Mouse (Mus musculus) CH12.LX (cell line): ENCODE results near the gene Gkap1. TPM values are rescaled to one million over a fixed set of nuclear protein-coding genes. Genes with fewer than 3 reads are reported as not detected.

Experiments used
- DNase-seq: peaks from one replicate; pipeline ENCODE4 v3.0.0-alpha.2; 2013; ENCODE audit errors: extremely low read depth
- H3K27ac ChIP-seq: 2 replicates; pipeline ENCODE4 v1.5.1; 2012; ENCODE audit warnings: low read depth, mild to moderate bottlenecking, control low read depth, moderate library complexity; ENCODE audit not compliant: insufficient read depth
- H3K27me3 ChIP-seq: replicated peaks from 2 replicates; pipeline ENCODE3; 2012; ENCODE audit warnings: inconsistent platforms
- H3K36me3 ChIP-seq, 2 experiments: replicated peaks in 1 of 2; 2 replicates each; pipeline versions ENCODE3 to v1.6.1; 2012; ENCODE audit warnings: inconsistent platforms in 1 of 2, low read length in 1 of 2, mild to moderate bottlenecking in 1 of 2, mixed read lengths in 1 of 2, moderate library complexity in 1 of 2; ENCODE audit not compliant: control insufficient read depth in 1 of 2, insufficient read depth in 1 of 2
- H3K4me1 ChIP-seq, 2 experiments: 2 replicates each; pipeline ENCODE4 v1.6.1; 2012; ENCODE audit warnings: inconsistent platforms in 1 of 2, moderate library complexity in 1 of 2; ENCODE audit not compliant: insufficient read depth in 2 of 2, control insufficient read depth in 1 of 2
- H3K4me2 ChIP-seq: 2 replicates; pipeline ENCODE4 v1.6.1; 2012; ENCODE audit warnings: low read depth, mild to moderate bottlenecking, control low read depth; ENCODE audit not compliant: poor library complexity, insufficient read depth, severe bottlenecking
- H3K4me3 ChIP-seq, 3 experiments: fragments of 150-350 bp in 1 of 3; sonication (generic) in 1 of 3; replicated peaks in 1 of 3; 2 replicates each; pipeline versions ENCODE3 to v1.5.1; 2011 to 2012; ENCODE audit warnings: low read depth in 2 of 3, low read length in 2 of 3, mild to moderate bottlenecking in 2 of 3, moderate library complexity in 2 of 3, control low read depth in 1 of 3, improper control_type of control experiment in 1 of 3, inconsistent platforms in 1 of 3, mixed read lengths in 1 of 3; ENCODE audit not compliant: poor library complexity in 1 of 3
- H3K79me2 ChIP-seq: replicated peaks from 2 replicates; pipeline ENCODE4 v1.6.1; 2012; ENCODE audit warnings: mild to moderate bottlenecking, moderate library complexity; ENCODE audit not compliant: control insufficient read depth, poor library complexity, insufficient read depth, severe bottlenecking; ENCODE audit errors: extremely low read depth
- H3K9ac ChIP-seq: 2 replicates; pipeline ENCODE4 v1.6.1; 2012; ENCODE audit warnings: low read depth, mild to moderate bottlenecking, control low read depth, moderate library complexity; ENCODE audit not compliant: insufficient read depth
- H3K9me3 ChIP-seq: replicated peaks from 2 replicates; pipeline ENCODE3; 2012; ENCODE audit warnings: low read length, inconsistent platforms, mixed read lengths
- BHLHE40 ChIP-seq: IDR thresholded peaks from 2 replicates; pipeline ENCODE4 v1.6.1; 2011; ENCODE audit warnings: mild to moderate bottlenecking, low read depth, low read length, improper control_type of control experiment
- CHD2 ChIP-seq: IDR thresholded peaks from 2 replicates; pipeline ENCODE4 v1.6.1; 2011; ENCODE audit warnings: low read length, improper control_type of control experiment
- CTCF ChIP-seq, 2 experiments: IDR thresholded peaks in 1 of 2; conservative IDR thresholded peaks in 1 of 2; 2 replicates each; pipeline ENCODE4 v1.5.1; 2011 to 2012; ENCODE audit warnings: low read depth in 2 of 2, low read length in 2 of 2, improper control_type of control experiment in 1 of 2, inconsistent platforms in 1 of 2, mild to moderate bottlenecking in 1 of 2, moderate library complexity in 1 of 2
- E2F4 ChIP-seq: IDR thresholded peaks from 2 replicates; pipeline ENCODE4 v1.6.1; 2011; ENCODE audit warnings: low read depth, low read length, improper control_type of control experiment; ENCODE audit not compliant: insufficient replicate concordance
- ELF1 ChIP-seq: IDR thresholded peaks from 2 replicates; pipeline ENCODE4 v1.6.1; 2014; ENCODE audit warnings: low read depth, mild to moderate bottlenecking, inconsistent platforms, low read length, improper control_type of control experiment
- EP300 ChIP-seq: IDR thresholded peaks from 2 replicates; pipeline ENCODE4 v1.6.1; 2011; ENCODE audit warnings: low read length, improper control_type of control experiment
- ETS1 ChIP-seq: conservative IDR thresholded peaks from 2 replicates; pipeline ENCODE4 v1.6.1; 2012; ENCODE audit warnings: low read depth, mild to moderate bottlenecking, inconsistent platforms, low read length, improper control_type of control experiment, moderate library complexity
- GABPA ChIP-seq: IDR thresholded peaks from 2 replicates; pipeline ENCODE4 v1.6.1; 2012; ENCODE audit warnings: low read depth, low read length, improper control_type of control experiment, inconsistent platforms; ENCODE audit not compliant: insufficient replicate concordance
- IRF4 ChIP-seq: IDR thresholded peaks from 2 replicates; pipeline ENCODE4 v1.6.1; 2014; ENCODE audit warnings: low read depth, mild to moderate bottlenecking, inconsistent platforms, low read length, improper control_type of control experiment
- JUN ChIP-seq: IDR thresholded peaks from 2 replicates; pipeline ENCODE4 v1.6.1; 2011; ENCODE audit warnings: low read depth, mild to moderate bottlenecking, low read length, improper control_type of control experiment, moderate library complexity; ENCODE audit not compliant: insufficient read depth
- JUND ChIP-seq: conservative IDR thresholded peaks from 2 replicates; pipeline ENCODE4 v1.6.1; 2011; ENCODE audit warnings: low read depth, low read length, improper control_type of control experiment
- MAX ChIP-seq: IDR thresholded peaks from 2 replicates; pipeline ENCODE4 v1.6.1; 2011; ENCODE audit warnings: low read length, improper control_type of control experiment
- MEF2A ChIP-seq: IDR thresholded peaks from 2 replicates; pipeline ENCODE4 v1.6.1; 2014; ENCODE audit warnings: low read depth, mild to moderate bottlenecking, inconsistent platforms, low read length, improper control_type of control experiment, borderline replicate concordance
- MXI1 ChIP-seq: IDR thresholded peaks from 2 replicates; pipeline ENCODE4 v1.6.1; 2011; ENCODE audit warnings: mild to moderate bottlenecking, low read depth, low read length, improper control_type of control experiment
- NRF1 ChIP-seq: IDR thresholded peaks from 2 replicates; pipeline ENCODE4 v1.6.1; 2014; ENCODE audit warnings: low read depth, mild to moderate bottlenecking, inconsistent platforms, low read length, improper control_type of control experiment, moderate library complexity
- PAX5 ChIP-seq: IDR thresholded peaks from 2 replicates; pipeline ENCODE4 v1.6.1; 2012; ENCODE audit warnings: low read length, inconsistent platforms, mixed read lengths
- SIN3A ChIP-seq: IDR thresholded peaks from 2 replicates; pipeline ENCODE4 v1.6.1; 2012; ENCODE audit warnings: low read length, improper control_type of control experiment, inconsistent platforms
- SMC3 ChIP-seq: IDR thresholded peaks from 2 replicates; pipeline ENCODE4 v1.6.1; 2011; ENCODE audit warnings: low read depth, low read length, improper control_type of control experiment
- TCF12 ChIP-seq: IDR thresholded peaks from 2 replicates; pipeline ENCODE4 v1.6.1; 2014; ENCODE audit warnings: low read depth, mild to moderate bottlenecking, inconsistent platforms, low read length, improper control_type of control experiment
- UBTF ChIP-seq: IDR thresholded peaks from 2 replicates; pipeline ENCODE4 v1.6.1; 2012; ENCODE audit warnings: low read depth, mild to moderate bottlenecking, inconsistent platforms, low read length, improper control_type of control experiment, moderate library complexity
- USF1 ChIP-seq: IDR thresholded peaks from 2 replicates; pipeline ENCODE4 v1.6.1; 2014; ENCODE audit warnings: low read depth, mild to moderate bottlenecking, inconsistent platforms, low read length, improper control_type of control experiment
- USF2 ChIP-seq: conservative IDR thresholded peaks from 2 replicates; pipeline ENCODE4 v1.6.1; 2011; ENCODE audit warnings: low read depth, low read length, improper control_type of control experiment
- ZC3H11A ChIP-seq: IDR thresholded peaks from 2 replicates; pipeline ENCODE4 v1.6.1; 2012; ENCODE audit warnings: low read depth, mild to moderate bottlenecking, inconsistent platforms, low read length, improper control_type of control experiment
- ZMIZ1 ChIP-seq: IDR thresholded peaks from 2 replicates; pipeline ENCODE4 v1.6.1; 2012; ENCODE audit warnings: low read depth, mild to moderate bottlenecking, inconsistent platforms, low read length, improper control_type of control experiment
- ZNF384 ChIP-seq: IDR thresholded peaks from 2 replicates; pipeline ENCODE4 v1.6.1; 2012; ENCODE audit warnings: low read depth, low read length, improper control_type of control experiment, inconsistent platforms
- dilution Hi-C: fragments of 300-500 bp; cut with MboI; formaldehyde crosslinking; loops from 2 replicates; pipeline ENCODE4 v1.14.3; 2020; ENCODE audit warnings: low sequenced_read_pairs; ENCODE audit not compliant: extremely low pct_unique_long_range_greater_than_20kb, extremely low pct_ligation_motif_present
- in situ Hi-C: fragments of 300-500 bp; cut with MboI; formaldehyde crosslinking; loops from 3 replicates; pipeline ENCODE4 v1.14.3; 2019; ENCODE audit warnings: low sequenced_read_pairs, low pct_ligation_motif_present, low pct_unique_long_range_greater_than_20kb, mixed read lengths
- polyA plus RNA-seq: library from polyadenylated mRNA; unstranded; fragments of >175 nt; gene quantifications from 2 replicates; pipeline ENCODE4 v1.2.1, GENCODE M21; 2012; ENCODE audit warnings: low read depth; ENCODE audit not compliant: insufficient read length
- total RNA-seq, 2 experiments: library from RNA; depleted of rRNA; stranded (reverse); fragments of 300-350 nt in 1 of 2; fragments of >200 nt in 1 of 2; gene quantifications; 2 replicates each; pipeline ENCODE4 v1.2.3; 2012 to 2014

The Gkap1 gene
- total and polyA plus RNA-seq, 3 experiments = 0.82 to 2.0 (median 1.3) TPM

DNA sequence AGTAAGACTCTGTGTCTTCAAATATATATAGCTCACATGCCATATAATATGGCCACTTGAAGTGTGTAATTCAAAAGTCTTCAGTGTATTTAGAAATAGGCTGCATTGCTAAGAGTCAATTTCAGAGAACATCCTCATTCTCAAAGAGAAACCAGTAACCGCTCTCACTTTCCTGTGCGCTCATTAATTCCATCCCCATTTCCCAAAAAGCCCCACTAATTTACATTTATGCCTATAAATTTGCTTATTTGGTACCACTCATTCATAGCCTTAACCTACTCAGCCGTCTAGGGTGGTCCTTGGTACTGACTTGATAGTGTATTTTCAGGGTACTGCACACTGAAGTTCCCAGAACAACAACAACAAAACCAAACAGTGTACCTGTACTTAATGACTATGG is 73.6 kb downstream of the Gkap1 start:
- no peaks in the 10 kb centered on the region for H3K27me3 ChIP-seq
- no peaks in the 10 kb centered on the region for H3K9me3 ChIP-seq
- no peak overlapping the region for H3K4me3 ChIP-seq
- peaks cover 9 to 21% of the 10 kb centered on the region in 2 experiments for H3K36me3 ChIP-seq
- no peak overlapping the region; the same call in 1 of the 2 replicates for H3K27ac ChIP-seq
- peaks cover 29 to 98% of the 10 kb centered on the region in 2 experiments for H3K4me1 ChIP-seq
- H3K9ac ChIP-seq = no peak overlapping the region; the same call in 1 of the 2 replicates
- in situ Hi-C loops (no loop called here), dilution Hi-C loops (no loop called here)
- peak; percentile 69 for DNase-seq
- peaks cover 86% of the 10 kb centered on the region for H3K79me2 ChIP-seq
- peak; percentile 80 for TF ChIP-seq EP300
- TF ChIP-seq PAX5 = no peak
- TF ChIP-seq JUN = peak; percentile 48; the same call in 1 of the 2 replicates
- no peak for TF ChIP-seq TCF12
- no peak for TF ChIP-seq NRF1
- TF ChIP-seq MXI1 = no peak
- TF ChIP-seq E2F4 = no peak
- no peak for TF ChIP-seq CTCF (conservative IDR thresholded peaks at IDR 0.05 in 1 of 2, IDR thresholded peaks at IDR 0.05 in 1 of 2; ENCODE audit: low read depth in 2 of 2, low read length in 2 of 2)
- no peak for TF ChIP-seq ZNF384
- TF ChIP-seq GABPA = no peak
- TF ChIP-seq USF2 = no peak
- no peak; the same call in 1 of the 2 replicates for TF ChIP-seq ETS1
- no peak for TF ChIP-seq SMC3
- TF ChIP-seq ZMIZ1 = no peak
- TF ChIP-seq BHLHE40 = no peak
- TF ChIP-seq SIN3A = no peak
- no peak for TF ChIP-seq UBTF
- TF ChIP-seq MAX = no peak
- TF ChIP-seq ELF1 = no peak
- TF ChIP-seq ZC3H11A = no peak
- TF ChIP-seq MEF2A = peak; percentile 36; the same call in 1 of the 2 replicates
- TF ChIP-seq USF1 = no peak
- no peak for TF ChIP-seq CHD2
- peak; percentile 37; the same call in 1 of the 2 replicates for TF ChIP-seq JUND
- TF ChIP-seq IRF4 = peak; percentile 42; the same call in 1 of the 2 replicates
- H3K4me2 ChIP-seq = peak overlapping the region; percentile 50; the same call in 1 of the 2 replicates
